27 mouse cellular contexts compared by ENCODE assay signal in the genomic region with DNA sequence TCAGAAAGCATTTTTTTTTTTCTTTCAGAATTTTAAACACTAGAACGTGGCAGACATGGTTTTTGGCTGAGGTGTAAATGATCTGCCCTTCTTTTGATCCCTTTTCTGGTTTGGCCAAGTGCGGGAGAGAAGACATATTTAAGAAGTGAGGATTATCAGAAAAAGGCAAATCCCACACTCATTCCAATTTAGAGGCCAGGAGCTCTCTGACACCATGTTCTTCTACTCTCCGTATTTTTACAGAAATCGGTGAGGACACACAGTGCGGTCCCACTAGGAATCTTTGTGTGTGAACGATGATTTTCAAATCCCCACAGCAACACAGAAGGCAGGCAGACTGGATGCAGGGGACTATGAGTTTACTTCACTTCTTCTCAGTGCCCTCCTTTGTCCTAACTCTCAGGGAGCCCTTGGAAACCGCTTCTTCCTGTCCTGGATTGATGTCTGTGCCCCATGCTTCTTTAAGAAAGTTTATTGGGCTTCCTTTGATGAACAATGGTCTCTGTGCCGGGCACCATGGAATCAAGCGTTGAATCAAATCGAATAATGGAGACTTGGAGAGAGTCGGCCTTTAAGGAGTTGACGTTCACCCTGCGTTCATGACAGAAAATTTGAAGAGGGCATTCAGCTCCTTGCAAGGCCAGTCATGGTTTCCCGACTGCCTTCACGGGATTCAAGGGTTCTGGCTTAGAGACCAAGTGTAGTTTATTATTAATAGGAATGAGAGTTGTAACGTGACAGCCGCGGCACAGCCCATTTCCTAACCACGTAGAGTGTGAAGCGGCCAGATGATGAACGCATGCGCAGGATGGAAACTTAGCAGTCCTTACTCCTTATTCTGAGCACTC.
"Had no signal": no experiment of that assay in that cellular context is flagged by ENCODE, and none has a peak within 500 bp of the region (broad histone marks: within the 10 kb centered on the region; RNA-seq: fewer than 3 reads in every experiment).

No protein-coding gene starts in this region.

- H3K4me2 ChIP-seq: kidney, embryonic 15.5 days; limb, embryonic 13.5 days; liver, embryonic 12.5 days; liver, embryonic 15.5 days; lung, embryonic 15.5 days; midbrain, embryonic 13.5 days; neural tube, embryonic 12.5 days; neural tube, embryonic 15.5 days had no signal

- H3K27me3 ChIP-seq: kidney, embryonic 15.5 days; limb, embryonic 13.5 days; liver, embryonic 12.5 days; liver, embryonic 15.5 days; lung, embryonic 15.5 days; midbrain, embryonic 13.5 days; neural tube, embryonic 12.5 days; neural tube, embryonic 15.5 days had no signal

- H3K9me3 ChIP-seq: kidney, embryonic 15.5 days; limb, embryonic 10.5 days; limb, embryonic 13.5 days; liver, embryonic 12.5 days; liver, embryonic 15.5 days; lung, embryonic 15.5 days; midbrain, embryonic 13.5 days; neural tube, embryonic 12.5 days; neural tube, embryonic 15.5 days had no signal

- H3K4me3 ChIP-seq: kidney, embryonic 15.5 days; left cerebral cortex, adult 2 months; limb, embryonic 10.5 days; limb, embryonic 13.5 days; liver, embryonic 12.5 days; liver, embryonic 15.5 days; lung, embryonic 15.5 days; midbrain, embryonic 13.5 days; myocyte; neural tube, embryonic 12.5 days; neural tube, embryonic 15.5 days had no signal

- H3K4me1 ChIP-seq: kidney, embryonic 15.5 days; limb, embryonic 10.5 days; liver, embryonic 12.5 days; liver, embryonic 15.5 days; lung, embryonic 15.5 days; midbrain, embryonic 13.5 days; neural tube, embryonic 12.5 days; neural tube, embryonic 15.5 days had no signal

- H3K9ac ChIP-seq: kidney, embryonic 15.5 days; limb, embryonic 13.5 days; liver, embryonic 12.5 days; liver, embryonic 15.5 days; lung, embryonic 15.5 days; midbrain, embryonic 13.5 days; neural tube, embryonic 12.5 days; neural tube, embryonic 15.5 days had no signal

- H3K27ac ChIP-seq: kidney, embryonic 15.5 days; left cerebral cortex, adult 2 months; limb, embryonic 10.5 days; limb, embryonic 13.5 days; liver, embryonic 12.5 days; liver, embryonic 15.5 days; lung, embryonic 15.5 days; midbrain, embryonic 13.5 days; neural tube, embryonic 12.5 days; neural tube, embryonic 15.5 days; stomach, postnatal 0 days had no signal

- ATAC-seq: liver, embryonic 12.5 days; midbrain, embryonic 13.5 days had no signal

- DNase-seq: kidney, adult 11 months; kidney, adult 8-10 months; kidney, postnatal 10 days; kidney, postnatal 36 days; layer of hippocampus, postnatal 36 days; liver; lung, adult 18-20 months; lung, postnatal 10 days; lung, postnatal 36 days; right cerebral cortex, adult 18-20 months; right cerebral cortex, postnatal 14 days; right cerebral cortex, postnatal 4 days; thymus, adult 2 months; thymus, postnatal 14 days; thymus, postnatal 4 days had no signal

- H3K36me3 ChIP-seq: kidney, embryonic 15.5 days; limb, embryonic 10.5 days; limb, embryonic 13.5 days; liver, embryonic 12.5 days; liver, embryonic 15.5 days; lung, embryonic 15.5 days; midbrain, embryonic 13.5 days; neural tube, embryonic 12.5 days; neural tube, embryonic 15.5 days had no signal
